Mouse (Mus musculus) kidney, embryonic 15.5 days (tissue): ENCODE measurements at regions not wholly inside any gene's neighbourhood (a gene's known extent, or its start where the extent isn't known, plus 50 kb on each side); places are given as distances from the start of the nearest gene placed in this dataset.

Source experiments
- ATAC-seq: fragments of 200-750 bp; cut with Nextera tagmentation; replicated peaks from 2 replicates; pipeline ENCODE4 v1.8.0; 2017; ENCODE audit warnings: moderate TSS enrichment; ENCODE audit not compliant: low FRiP score
- H3K27ac ChIP-seq: fragments of 300-500 bp; sonication (generic); 2 replicates; pipeline ENCODE4 v1.5.1; 2015; ENCODE audit warnings: mild to moderate bottlenecking, inconsistent platforms
- H3K27me3 ChIP-seq: fragments of 300-500 bp; sonication (generic); 2 replicates; pipeline ENCODE4 v1.6.1; 2015; ENCODE audit warnings: inconsistent platforms
- H3K36me3 ChIP-seq: fragments of 300-500 bp; sonication (generic); 2 replicates; pipeline ENCODE4 v1.6.1; 2015; ENCODE audit warnings: inconsistent platforms
- H3K4me1 ChIP-seq: fragments of 300-500 bp; sonication (generic); 2 replicates; pipeline ENCODE4 v1.6.1; 2015; ENCODE audit warnings: inconsistent platforms
- H3K4me2 ChIP-seq: fragments of 300-500 bp; sonication (generic); 2 replicates; pipeline ENCODE4 v1.6.1; 2015; ENCODE audit warnings: moderate library complexity, mild to moderate bottlenecking, inconsistent platforms
- H3K4me3 ChIP-seq: fragments of 300-500 bp; sonication (generic); replicated peaks from 2 replicates; pipeline ENCODE4 v1.5.1; 2015; ENCODE audit warnings: mild to moderate bottlenecking, inconsistent platforms
- H3K9ac ChIP-seq: fragments of 300-500 bp; sonication (generic); 2 replicates; pipeline ENCODE4 v1.6.1; 2015; ENCODE audit warnings: mild to moderate bottlenecking, inconsistent platforms
- H3K9me3 ChIP-seq: fragments of 300-500 bp; sonication (generic); replicated peaks from 2 replicates; pipeline ENCODE4 v1.6.1; 2016; ENCODE audit warnings: inconsistent platforms
- WGBS: fragments of 180-500 bp; shearing (Covaris S2); methylation state at CpG from one replicate; pipeline ENCODE4 v1.1.7; 2015; ENCODE audit warnings: mixed read lengths; 5-methylcytosine and 5-hydroxymethylcytosine counted together

GRCm38 (mm10) chr1:51542801-51543200, 64.6 kb upstream of the Nabp1 start:
- Histone ChIP-seq H3K27ac (no peak overlapping the region), H3K27me3 (no peaks in the 10 kb centered on the region), H3K9ac (no peak overlapping the region), H3K4me1 (peaks cover 7% of the 10 kb centered on the region; the same call in 1 of the 2 replicates), H3K4me3 (no peak overlapping the region), H3K4me2 (no peak overlapping the region), H3K36me3 (no peaks in the 10 kb centered on the region), H3K9me3 (no peaks in the 10 kb centered on the region)
- WGBS: 89% methylated on average over 5 of the region's 5 CpGs
- ATAC-seq: no peak

GRCm38 (mm10) chr1:51539634-51540033, 61.4 kb upstream of the Nabp1 start:
- Histone ChIP-seq H3K27me3 (no peaks in the 10 kb centered on the region), H3K9ac (no peak overlapping the region), H3K4me2 (no peak overlapping the region), H3K27ac (0 out of 2 replicates have a peak overlapping the region, but pooled peaks have one; percentile 58), H3K9me3 (no peaks in the 10 kb centered on the region), H3K4me1 (peaks cover 7% of the 10 kb centered on the region; the same call in 1 of the 2 replicates), H3K4me3 (no peak overlapping the region), H3K36me3 (no peaks in the 10 kb centered on the region)
- peak; percentile 49; the same call in 1 of the 2 replicates for ATAC-seq
- WGBS: 65% methylated on average over 4 of the region's 4 CpGs

- Histone ChIP-seq H3K4me1 (peaks cover 7% of the 10 kb centered on the region; the same call in 1 of the 2 replicates), H3K27me3 (no peaks in the 10 kb centered on the region), H3K4me2 (no peak overlapping the region), H3K9me3 (no peaks in the 10 kb centered on the region), H3K36me3 (no peaks in the 10 kb centered on the region), H3K4me3 (no peak overlapping the region), H3K27ac (peak overlapping the region; percentile 72), H3K9ac (no peak overlapping the region)
- WGBS: 62% methylated on average over 2 of the region's 2 CpGs
- ATAC-seq: 0 out of 2 replicates have a peak, but pooled peaks have one; percentile 9
Measured at GRCm38 (mm10) chr1:51538836-51539235, 60.6 kb upstream of the Nabp1 start.

GRCm38 (mm10) chr1:51537765-51538360, 59.6 kb upstream of the Nabp1 start:
- no peak overlapping the region for H3K27ac ChIP-seq
- no peaks in the 10 kb centered on the region for H3K9me3 ChIP-seq
- no peaks in the 10 kb centered on the region for H3K36me3 ChIP-seq
- H3K9ac ChIP-seq: no peak overlapping the region
- ATAC-seq: no peak
- no peak overlapping the region for H3K4me2 ChIP-seq
- 97% methylated on average over 7 of the region's 7 CpGs for WGBS
- no peaks in the 10 kb centered on the region for H3K27me3 ChIP-seq
- H3K4me3 ChIP-seq: no peak overlapping the region
- peaks cover 7% of the 10 kb centered on the region; the same call in 1 of the 2 replicates for H3K4me1 ChIP-seq

GRCm38 (mm10) chr1:51536076-51536475, 57.9 kb upstream of the Nabp1 start:
- Histone ChIP-seq H3K36me3 (no peaks in the 10 kb centered on the region), H3K4me2 (no peak overlapping the region), H3K27me3 (no peaks in the 10 kb centered on the region), H3K9me3 (no peaks in the 10 kb centered on the region), H3K4me3 (no peak overlapping the region), H3K9ac (no peak overlapping the region), H3K27ac (no peak overlapping the region), H3K4me1 (peaks cover 12% of the 10 kb centered on the region; the same call in 1 of the 2 replicates)
- 97% methylated on average over 1 of the region's 1 CpGs for WGBS
- ATAC-seq: no peak

- Histone ChIP-seq H3K9me3 (no peaks in the 10 kb centered on the region), H3K36me3 (no peaks in the 10 kb centered on the region), H3K4me2 (no peak overlapping the region), H3K27me3 (no peaks in the 10 kb centered on the region), H3K4me1 (peaks cover 17% of the 10 kb centered on the region), H3K9ac (no peak overlapping the region), H3K4me3 (no peak overlapping the region), H3K27ac (no peak overlapping the region)
- ATAC-seq: no peak
- 94% methylated on average over 2 of the region's 2 CpGs for WGBS
Measured at GRCm38 (mm10) chr1:51535414-51535813, 57.2 kb upstream of the Nabp1 start.

GRCm38 (mm10) chr1:51531360-51531759, 53.1 kb upstream of the Nabp1 start:
- 62% methylated on average over 1 of the region's 1 CpGs for WGBS
- Histone ChIP-seq H3K36me3 (no peaks in the 10 kb centered on the region), H3K9ac (no peak overlapping the region), H3K27ac (peak overlapping the region; percentile 46; the same call in 1 of the 2 replicates), H3K27me3 (no peaks in the 10 kb centered on the region), H3K4me2 (no peak overlapping the region), H3K9me3 (no peaks in the 10 kb centered on the region), H3K4me3 (no peak overlapping the region), H3K4me1 (peaks cover 20% of the 10 kb centered on the region)
- ATAC-seq: no peak

- Histone ChIP-seq H3K27ac (peak overlapping the region; percentile 81), H3K9ac (no peak overlapping the region), H3K9me3 (no peaks in the 10 kb centered on the region), H3K27me3 (no peaks in the 10 kb centered on the region), H3K36me3 (no peaks in the 10 kb centered on the region), H3K4me1 (peaks cover 20% of the 10 kb centered on the region), H3K4me3 (no peak overlapping the region), H3K4me2 (no peak overlapping the region)
- 71% methylated on average over 9 of the region's 9 CpGs for WGBS
- peak; percentile 84 for ATAC-seq
Measured at GRCm38 (mm10) chr1:51530191-51530926, 52.1 kb upstream of the Nabp1 start.

GRCm38 (mm10) chr1:51529653-51530052, 51.4 kb upstream of the Nabp1 start:
- Histone ChIP-seq H3K27ac (peak overlapping the region; percentile 81), H3K4me3 (no peak overlapping the region), H3K9me3 (no peaks in the 10 kb centered on the region), H3K36me3 (no peaks in the 10 kb centered on the region), H3K27me3 (no peaks in the 10 kb centered on the region), H3K9ac (no peak overlapping the region), H3K4me2 (no peak overlapping the region), H3K4me1 (peaks cover 20% of the 10 kb centered on the region)
- ATAC-seq: peak; percentile 10; the same call in 1 of the 2 replicates
- 43% methylated on average over 5 of the region's 5 CpGs for WGBS

- WGBS: 76% methylated on average over 1 of the region's 1 CpGs
- no peak overlapping the region for H3K9ac ChIP-seq
- peaks cover 20% of the 10 kb centered on the region for H3K4me1 ChIP-seq
- H3K36me3 ChIP-seq: no peaks in the 10 kb centered on the region
- H3K27ac ChIP-seq: no peak overlapping the region
- no peaks in the 10 kb centered on the region for H3K27me3 ChIP-seq
- no peak for ATAC-seq
- no peaks in the 10 kb centered on the region for H3K9me3 ChIP-seq
- no peak overlapping the region for H3K4me2 ChIP-seq
- H3K4me3 ChIP-seq: no peak overlapping the region
Measured at GRCm38 (mm10) chr1:51528671-51529070, 50.4 kb upstream of the Nabp1 start.
